Mouse (Mus musculus) liver, embryonic 14.5 days (tissue): ENCODE measurements around the gene Cd36. TPM values are rescaled to one million over a fixed set of nuclear protein-coding genes. Genes with fewer than 3 reads are reported as not detected.

ENCODE experiments used
- ATAC-seq: fragments of 200-750 bp; cut with Nextera tagmentation; 2 replicates; pipeline ENCODE4 v1.8.0; 2017; ENCODE audit warnings: moderate number of reproducible peaks, mild to moderate bottlenecking, moderate library complexity; ENCODE audit not compliant: insufficient read depth
- DNase-seq, 3 experiments: peaks; one replicate each; pipeline ENCODE4 v3.0.0-alpha.2; 2012 to 2013; ENCODE audit warnings: low read depth in 3 of 3, low spot score in 3 of 3
- H3K27ac ChIP-seq: fragments of 300-500 bp; sonication (generic); 2 replicates; pipeline ENCODE4 v1.5.1; 2014; ENCODE audit warnings: moderate library complexity, mild to moderate bottlenecking, control low read depth, inconsistent platforms
- H3K27me3 ChIP-seq: fragments of 300-500 bp; sonication (generic); 2 replicates; pipeline ENCODE4 v1.6.1; 2014; ENCODE audit warnings: mild to moderate bottlenecking, low read length, moderate library complexity; ENCODE audit not compliant: control insufficient read depth, insufficient read depth
- H3K36me3 ChIP-seq: fragments of 300-500 bp; sonication (generic); replicated peaks from 2 replicates; pipeline ENCODE4 v1.6.1; 2014; ENCODE audit warnings: low read depth; ENCODE audit not compliant: control insufficient read depth, insufficient read depth
- H3K4me1 ChIP-seq, 2 experiments: fragments of 200-500 bp in 1 of 2; fragments of 300-500 bp in 1 of 2; sonication (generic) in 1 of 2; replicated peaks; 2 replicates each; pipeline ENCODE4 v1.6.1; 2012 to 2014; ENCODE audit warnings: antibody characterized with exemption in 1 of 2, inconsistent platforms in 1 of 2, low read length in 1 of 2; ENCODE audit not compliant: control insufficient read depth in 2 of 2, insufficient read depth in 2 of 2
- H3K4me2 ChIP-seq: fragments of 300-500 bp; sonication (generic); 2 replicates; pipeline ENCODE4 v1.6.1; 2014; ENCODE audit warnings: low read depth, mild to moderate bottlenecking, control low read depth, moderate library complexity
- H3K4me3 ChIP-seq, 2 experiments: fragments of 200-500 bp in 1 of 2; fragments of 300-500 bp in 1 of 2; sonication (generic) in 1 of 2; 2 replicates each; pipeline ENCODE4 v1.5.1; 2012 to 2014; ENCODE audit warnings: low read depth in 2 of 2, low read length in 2 of 2, mild to moderate bottlenecking in 2 of 2, control low read depth in 1 of 2, inconsistent platforms in 1 of 2, moderate library complexity in 1 of 2; ENCODE audit not compliant: insufficient read depth in 1 of 2
- H3K9ac ChIP-seq: fragments of 300-500 bp; sonication (generic); replicated peaks from 2 replicates; pipeline ENCODE4 v1.6.1; 2014; ENCODE audit warnings: mild to moderate bottlenecking, control low read depth, moderate library complexity
- H3K9me3 ChIP-seq: fragments of 300-500 bp; sonication (generic); 2 replicates; pipeline ENCODE4 v1.6.1; 2016; ENCODE audit warnings: low read length, mixed read lengths; ENCODE audit not compliant: control insufficient read depth
- CTCF ChIP-seq: IDR thresholded peaks from 2 replicates; pipeline ENCODE4 v1.5.1; 2016; ENCODE audit warnings: antibody characterized with exemption, low read depth, control low read depth
- EP300 ChIP-seq: IDR thresholded peaks from 2 replicates; pipeline ENCODE4 v1.6.1; 2016; ENCODE audit warnings: antibody characterized with exemption, low read depth
- WGBS: fragments of 180-500 bp; shearing (Covaris S2); extraction: QIAGEN DNeasy Blood & Tissue Kit; methylation state at CpG from one replicate; pipeline ENCODE4 v1.1.7; 2014; ENCODE audit not compliant: insufficient replicate concordance; 5-methylcytosine and 5-hydroxymethylcytosine counted together
- polyA plus RNA-seq, 2 experiments: library from polyadenylated mRNA; depleted of rRNA in 1 of 2; stranded (reverse) in 1 of 2; unstranded in 1 of 2; fragments of >200 nt; fragmentation: Nextera tagmentation in 1 of 2; extraction: Ambion mirVana in 1 of 2; gene quantifications; 2 replicates each; pipeline versions ENCODE4 v1.2.1 to v1.2.3; 2012 to 2014

Gene Cd36
- polyA plus RNA-seq, 2 experiments: 9.3 to 25.9 TPM

DNA sequence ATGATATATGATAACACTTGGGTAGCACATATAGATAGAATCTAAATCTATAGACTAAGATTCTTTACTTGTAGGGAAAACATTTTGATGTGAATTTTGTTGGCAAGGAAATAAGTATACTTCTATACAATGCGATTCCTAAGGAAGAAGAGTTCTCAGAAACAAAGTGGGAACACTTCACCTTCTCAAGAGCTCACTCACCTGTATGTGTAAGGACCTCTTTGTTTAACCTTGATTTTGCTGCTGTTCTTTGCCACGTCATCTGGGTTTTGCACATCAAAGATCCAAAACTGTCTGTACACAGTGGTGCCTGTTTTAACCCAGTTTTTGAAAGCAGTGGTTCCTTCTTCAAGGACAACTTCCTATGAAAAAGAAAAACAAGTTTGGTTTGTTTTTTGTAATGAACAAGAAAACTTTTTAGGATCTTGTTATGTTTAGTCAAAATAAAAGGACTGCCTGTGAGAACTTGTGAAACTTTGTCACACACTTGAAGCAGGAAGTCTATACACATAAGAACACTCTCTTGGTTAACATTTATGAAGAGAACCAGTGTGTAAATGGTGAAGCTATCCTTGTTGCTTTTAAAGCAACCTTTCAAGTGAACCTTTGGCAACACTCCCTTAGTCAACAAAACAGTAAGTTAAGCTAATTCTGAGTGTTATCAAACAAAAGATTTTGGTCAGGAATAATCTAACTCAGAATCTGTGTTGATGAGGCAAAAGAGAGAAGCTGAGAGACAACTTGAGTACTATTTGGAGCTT lies 68.2 kb downstream of the Cd36 start:
- H3K4me3 ChIP-seq: no peak overlapping the region
- no peak overlapping the region for H3K9ac ChIP-seq
- H3K9me3 ChIP-seq: no peaks in the 10 kb centered on the region
- H3K4me2 ChIP-seq: no peak overlapping the region
- DNase-seq: no peak
- no peak overlapping the region for H3K27ac ChIP-seq
- H3K27me3 ChIP-seq: no peaks in the 10 kb centered on the region
- H3K4me1 ChIP-seq: no peaks in the 10 kb centered on the region
- WGBS: 65% methylated on average over 2 of the region's 2 CpGs
- no peak for TF ChIP-seq CTCF
- TF ChIP-seq EP300: no peak
- H3K36me3 ChIP-seq: no peaks in the 10 kb centered on the region
- no peak for ATAC-seq

- ATAC-seq (no peak), DNase-seq (no peak)
- Histone ChIP-seq H3K27me3 (no peaks in the 10 kb centered on the region), H3K36me3 (no peaks in the 10 kb centered on the region), H3K27ac (no peak overlapping the region), H3K9ac (no peak overlapping the region), H3K9me3 (no peaks in the 10 kb centered on the region), H3K4me3 (no peak overlapping the region), H3K4me2 (no peak overlapping the region), H3K4me1 (no peaks in the 10 kb centered on the region)
- peak; percentile 58; the same call in 1 of the 2 replicates for TF ChIP-seq CTCF
- no peak for TF ChIP-seq EP300
- 1% methylated on average over 2 of the region's 2 CpGs for WGBS
These were observed 72.4 kb downstream of the Cd36 start for GRCm38 (mm10) chr5:17816170-17816569.

GRCm38 (mm10) chr5:17810336-17810735 lies 78.3 kb downstream of the Cd36 start:
- Histone ChIP-seq H3K36me3 (no peaks in the 10 kb centered on the region), H3K4me3 (no peak overlapping the region), H3K9me3 (no peaks in the 10 kb centered on the region), H3K4me1 (no peaks in the 10 kb centered on the region), H3K27me3 (no peaks in the 10 kb centered on the region), H3K27ac (no peak overlapping the region), H3K9ac (no peak overlapping the region), H3K4me2 (no peak overlapping the region)
- ATAC-seq (no peak), DNase-seq (no peak)
- no peak for TF ChIP-seq CTCF
- TF ChIP-seq EP300: no peak
- WGBS: 64% methylated on average over 1 of the region's 1 CpGs

DNA sequence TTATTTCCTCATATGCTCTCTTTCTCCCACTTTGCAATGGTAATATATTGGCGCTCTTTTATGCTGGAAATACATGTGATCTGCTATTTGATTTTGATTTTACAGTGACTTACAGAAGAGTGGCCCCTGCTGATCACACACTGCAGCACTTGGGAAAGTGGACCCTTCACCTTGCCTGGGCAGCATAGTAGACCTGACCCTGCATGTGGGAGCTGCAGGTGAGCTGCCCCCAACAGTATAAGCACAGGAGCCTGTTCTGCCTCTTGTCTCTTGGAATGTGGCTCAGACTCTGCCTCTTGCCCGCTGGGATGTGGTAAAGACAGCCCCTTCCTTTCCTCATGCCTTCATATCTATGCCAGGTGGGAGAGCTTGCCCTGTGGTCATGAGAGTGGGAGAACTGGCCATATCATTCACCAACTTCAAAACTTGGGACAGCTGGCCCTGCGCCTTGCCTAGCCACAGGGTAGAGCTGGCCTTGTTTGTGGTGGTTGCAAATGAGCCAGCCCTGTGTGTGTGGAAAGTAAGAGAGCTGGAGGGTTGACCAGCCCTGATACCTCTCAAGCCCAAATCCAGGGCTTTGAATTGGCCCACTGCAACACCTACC lies 81.7 kb downstream of the Cd36 start:
- WGBS: 60% methylated on average over 3 of the region's 3 CpGs

GRCm38 (mm10) chr5:17776571-17776970 lies 112.0 kb downstream of the Cd36 start:
- no peaks in the 10 kb centered on the region for H3K27me3 ChIP-seq
- ATAC-seq (peak; percentile 52; the same call in 1 of the 2 replicates), DNase-seq (peak; percentile 80 to 84 (median 82))
- H3K27ac ChIP-seq: no peak overlapping the region
- 68% methylated on average over 6 of the region's 6 CpGs for WGBS
- H3K9me3 ChIP-seq: no peaks in the 10 kb centered on the region
- no peaks in the 10 kb centered on the region for H3K4me1 ChIP-seq
- H3K4me3 ChIP-seq: no peak overlapping the region
- H3K9ac ChIP-seq: no peak overlapping the region
- H3K4me2 ChIP-seq: no peak overlapping the region
- TF ChIP-seq EP300 (no peak), CTCF (no peak)
- H3K36me3 ChIP-seq: no peaks in the 10 kb centered on the region

More for the DNA sequence above, 81.7 kb downstream of the Cd36 start:
- H3K4me2 ChIP-seq: no peak overlapping the region
- no peaks in the 10 kb centered on the region for H3K4me1 ChIP-seq
- DNase-seq: no peak
- no peak for TF ChIP-seq CTCF
- TF ChIP-seq EP300: no peak
- no peak overlapping the region for H3K4me3 ChIP-seq
- H3K27ac ChIP-seq: no peak overlapping the region
- no peaks in the 10 kb centered on the region for H3K27me3 ChIP-seq
- no peaks in the 10 kb centered on the region for H3K36me3 ChIP-seq
- H3K9ac ChIP-seq: no peak overlapping the region
- no peak for ATAC-seq
- H3K9me3 ChIP-seq: no peaks in the 10 kb centered on the region
